Mouse (Mus musculus) kidney, embryonic 15.5 days (tissue): ENCODE results near the gene 1700034I23Rik. TPM values are rescaled to one million over a fixed set of nuclear protein-coding genes. Genes with fewer than 3 reads are reported as not detected.

ENCODE experiments used
- polyA plus RNA-seq: library from polyadenylated mRNA; unstranded; fragments of >200 nt; fragmentation: Nextera tagmentation; extraction: Ambion mirVana; gene quantifications from 2 replicates; pipeline ENCODE4 v1.2.1, GENCODE M21; 2015

Gene 1700034I23Rik
- polyA plus RNA-seq, 1 experiment from 2014 or later, result 0.35 TPM

Other genes with a start within 250 kb of the 1700034I23Rik start
- 0.10 and 0.12 TPM in 2 replicates for gene Slc25a31, start 193.7 kb downstream of the 1700034I23Rik start, polyA plus RNA-seq
- gene Hspa4l, start 158.0 kb downstream of the 1700034I23Rik start, polyA plus RNA-seq, result 8.1 and 10.3 TPM in 2 replicates
- gene Plk4, start 102.5 kb downstream of the 1700034I23Rik start, polyA plus RNA-seq, result 57.8 and 61.8 TPM in 2 replicates
- 6.7 and 7.1 TPM in 2 replicates for gene Mfsd8, start 55.7 kb downstream of the 1700034I23Rik start, polyA plus RNA-seq
- gene Abhd18, start 55.6 kb downstream of the 1700034I23Rik start, polyA plus RNA-seq, result 8.7 and 10.2 TPM in 2 replicates
- gene Larp1b, start 47.3 kb upstream of the 1700034I23Rik start, polyA plus RNA-seq, result 8.3 and 10.1 TPM in 2 replicates
- 40.9 and 41.0 TPM in 2 replicates for gene Pgrmc2, start 180.5 kb upstream of the 1700034I23Rik start, polyA plus RNA-seq